Mouse (Mus musculus): ENCODE data around the gene Syne2. TPM values are rescaled to one million over a fixed set of nuclear protein-coding genes. Genes with fewer than 3 reads are reported as not detected.

The Syne2 gene
- polyA plus RNA-seq, 3 experiments from 2014 or later = 14.7 to 16.0 (median 15.6) TPM

- ATAC-seq = no peak
Measured at GRCm38 (mm10) chr12:75873546-75874235, 55.8 kb downstream of the Syne2 start.

- no peak for ATAC-seq
Measured at GRCm38 (mm10) chr12:75874287-75874994, 56.5 kb downstream of the Syne2 start.

- no peak for ATAC-seq
Measured at GRCm38 (mm10) chr12:75879636-75880317, 61.8 kb downstream of the Syne2 start.

- ATAC-seq = no peak
Measured at GRCm38 (mm10) chr12:75881554-75881953, 63.6 kb downstream of the Syne2 start.

GRCm38 (mm10) chr12:75886161-75886560 is 68.2 kb downstream of the Syne2 start:
- no peak for ATAC-seq

GRCm38 (mm10) chr12:75886946-75887345 is 69.0 kb downstream of the Syne2 start:
- ATAC-seq = no peak

GRCm38 (mm10) chr12:75888721-75889120 is 70.8 kb downstream of the Syne2 start:
- ATAC-seq = no peak

GRCm38 (mm10) chr12:75891206-75891605 is 73.3 kb downstream of the Syne2 start:
- no peak for ATAC-seq

- ATAC-seq = no peak
Measured at GRCm38 (mm10) chr12:75893392-75893791, 75.5 kb downstream of the Syne2 start.

GRCm38 (mm10) chr12:75894316-75894997 is 76.5 kb downstream of the Syne2 start:
- ATAC-seq = no peak

- no peak for ATAC-seq
Measured at GRCm38 (mm10) chr12:75894998-75895331, 77.0 kb downstream of the Syne2 start.

GRCm38 (mm10) chr12:75897793-75898192 is 79.9 kb downstream of the Syne2 start:
- ATAC-seq = no peak

- no peak for ATAC-seq
Measured at GRCm38 (mm10) chr12:75901721-75902120, 83.8 kb downstream of the Syne2 start.

GRCm38 (mm10) chr12:75904068-75904467 is 86.1 kb downstream of the Syne2 start:
- no peak for ATAC-seq

GRCm38 (mm10) chr12:75905304-75905703 is 87.4 kb downstream of the Syne2 start:
- peak; percentile 71 for ATAC-seq

GRCm38 (mm10) chr12:75908466-75908865 is 90.5 kb downstream of the Syne2 start:
- no peak for ATAC-seq

- ATAC-seq = no peak
Measured at GRCm38 (mm10) chr12:75915694-75916093, 97.8 kb downstream of the Syne2 start.

GRCm38 (mm10) chr12:75918415-75918814 is 100.5 kb downstream of the Syne2 start:
- no peak for ATAC-seq

- ATAC-seq = no peak
Measured at GRCm38 (mm10) chr12:75918914-75919313, 101.0 kb downstream of the Syne2 start.

- no peak for ATAC-seq
Measured at GRCm38 (mm10) chr12:75922900-75923299, 105.0 kb downstream of the Syne2 start.

- ATAC-seq = no peak
Measured at GRCm38 (mm10) chr12:75924852-75925251, 106.9 kb downstream of the Syne2 start.

GRCm38 (mm10) chr12:75927596-75927995 is 109.7 kb downstream of the Syne2 start:
- peak; percentile 48 for ATAC-seq

- no peak for ATAC-seq
Measured at GRCm38 (mm10) chr12:75933561-75933960, 115.6 kb downstream of the Syne2 start.
